Mouse (Mus musculus): ENCODE measurements around the gene Ablim2. TPM values are rescaled to one million over a fixed set of nuclear protein-coding genes. Genes with fewer than 3 reads are reported as not detected.

Ablim2 gene
- polyA plus RNA-seq, 1 experiment from 2014 or later: 2.0 TPM

DNA sequence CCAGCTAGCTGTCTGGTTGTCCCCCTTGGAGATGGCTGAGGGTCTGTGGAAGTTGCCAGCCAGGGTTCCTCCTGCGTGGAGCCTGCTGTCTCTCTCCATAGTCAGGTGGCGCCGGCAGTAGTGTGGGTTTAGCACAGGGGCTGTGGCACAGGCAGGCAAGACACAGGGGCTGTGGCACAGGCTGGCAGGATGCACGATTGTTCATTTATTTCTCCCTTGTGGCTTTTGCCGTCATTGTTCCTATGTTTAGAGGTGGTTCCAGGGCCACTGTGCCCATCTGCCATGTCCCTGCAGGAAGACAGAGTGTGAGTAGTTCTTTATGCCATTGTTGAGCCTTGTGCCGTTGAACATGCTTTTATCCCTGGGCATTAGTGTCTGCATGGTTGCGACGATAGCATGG is 168.8 kb downstream of the Ablim2 start:
- H3K4me1 ChIP-seq (replicated peaks; ENCODE audit: control insufficient read depth, insufficient read depth, low read length): 0 out of 2 replicates have a peak, but pooled peaks cover 10% of the 10 kb centered on the region
- H3K27ac ChIP-seq (ENCODE audit: low read depth, low read length): no peak overlapping the region

DNA sequence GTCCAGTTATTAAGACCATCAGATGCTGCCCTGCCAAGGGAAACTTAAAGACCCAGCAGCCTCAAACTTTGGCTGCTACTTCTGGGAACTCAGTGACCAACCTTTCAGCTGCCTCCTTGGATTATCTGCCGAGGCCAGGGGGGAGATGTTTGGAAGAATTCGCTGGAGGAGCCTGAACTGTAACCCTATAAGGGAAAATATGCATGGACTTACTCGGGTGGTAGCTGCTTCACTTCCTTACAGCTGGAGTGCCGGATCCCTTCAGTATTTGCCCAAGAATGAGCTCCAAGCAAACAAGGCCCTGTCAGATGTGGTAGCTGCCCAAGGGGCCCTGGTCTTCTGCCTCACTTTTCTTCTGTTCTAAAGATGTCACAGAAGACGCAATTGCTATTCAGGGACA is 173.6 kb downstream of the Ablim2 start:
- ATAC-seq: no peak
- peaks cover 8% of the 10 kb centered on the region; the same call in 1 of the 2 replicates for H3K4me1 ChIP-seq (replicated peaks; ENCODE audit: control insufficient read depth, insufficient read depth, low read length)
- H3K4me2 ChIP-seq (replicated peaks; ENCODE audit: low read depth): no peak overlapping the region
- WGBS: 39% methylated on average over 5 of the region's 5 CpGs
- H3K27me3 ChIP-seq (replicated peaks; ENCODE audit: control insufficient read depth, insufficient read depth, low read length): no peaks in the 10 kb centered on the region
- H3K9me3 ChIP-seq (ENCODE audit: control insufficient read depth): no peaks in the 10 kb centered on the region
- H3K27ac ChIP-seq (ENCODE audit: low read depth, low read length): peak overlapping the region; percentile 50; the same call in 1 of the 2 replicates
- no peaks in the 10 kb centered on the region; the same call in 1 of the 2 replicates for H3K36me3 ChIP-seq (ENCODE audit: control insufficient read depth, insufficient read depth)
- no peak overlapping the region for H3K9ac ChIP-seq (ENCODE audit: low read depth, low read length)
- TF ChIP-seq CTCF (IDR thresholded peaks at IDR 0.05; ENCODE audit: low read depth): no peak
- no peak overlapping the region for H3K4me3 ChIP-seq (ENCODE audit: low read depth, low read length)

More for the DNA sequence above, 168.8 kb downstream of the Ablim2 start:
- 88% methylated on average over 8 of the region's 8 CpGs for WGBS
- Histone ChIP-seq H3K4me3 (ENCODE audit: low read depth, low read length) (no peak overlapping the region), H3K9ac (ENCODE audit: low read depth, low read length) (no peak overlapping the region), H3K27me3 (replicated peaks; ENCODE audit: control insufficient read depth, insufficient read depth, low read length) (no peaks in the 10 kb centered on the region), H3K36me3 (ENCODE audit: control insufficient read depth, insufficient read depth) (no peaks in the 10 kb centered on the region), H3K4me2 (replicated peaks; ENCODE audit: low read depth) (no peak overlapping the region), H3K9me3 (ENCODE audit: control insufficient read depth) (no peaks in the 10 kb centered on the region)
- ATAC-seq: no peak
- no peak for TF ChIP-seq CTCF (IDR thresholded peaks at IDR 0.05; ENCODE audit: low read depth)

DNA sequence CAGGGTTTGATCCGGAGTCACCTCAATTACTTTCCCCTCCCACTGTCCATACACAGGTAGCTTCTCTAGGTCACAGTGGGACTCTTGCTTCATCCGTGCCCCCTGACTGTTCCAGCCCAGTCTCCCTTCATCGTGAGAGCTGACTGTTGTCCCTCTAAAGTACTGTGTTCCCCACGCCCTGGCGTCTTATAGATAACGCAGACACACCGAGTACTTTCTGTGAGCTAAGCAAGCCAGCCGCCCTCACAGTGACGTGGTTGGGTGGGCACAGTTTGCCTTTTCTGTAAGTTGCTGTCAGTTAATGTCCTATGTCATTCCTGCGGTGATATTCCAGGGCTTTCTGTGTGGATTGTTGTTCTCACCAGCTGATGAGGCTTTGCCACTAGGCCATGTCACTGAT is 175.4 kb downstream of the Ablim2 start:
- Histone ChIP-seq H3K4me3 (ENCODE audit: low read depth, low read length) (no peak overlapping the region), H3K9me3 (ENCODE audit: control insufficient read depth) (no peaks in the 10 kb centered on the region), H3K36me3 (ENCODE audit: control insufficient read depth, insufficient read depth) (peaks cover 3% of the 10 kb centered on the region; the same call in 1 of the 2 replicates), H3K4me1 (replicated peaks; ENCODE audit: control insufficient read depth, insufficient read depth, low read length) (peaks cover 8% of the 10 kb centered on the region; the same call in 1 of the 2 replicates), H3K4me2 (replicated peaks; ENCODE audit: low read depth) (no peak overlapping the region), H3K9ac (ENCODE audit: low read depth, low read length) (no peak overlapping the region), H3K27ac (ENCODE audit: low read depth, low read length) (no peak overlapping the region), H3K27me3 (replicated peaks; ENCODE audit: control insufficient read depth, insufficient read depth, low read length) (no peaks in the 10 kb centered on the region)
- WGBS: 67% methylated on average over 10 of the region's 10 CpGs
- ATAC-seq: no peak
- no peak for TF ChIP-seq CTCF (IDR thresholded peaks at IDR 0.05; ENCODE audit: low read depth)

Other genes starting within 250 kb of the Ablim2 start
- gene Cpz, start 232.2 kb upstream of the Ablim2 start, polyA plus RNA-seq (2015; fragmentation: Nextera tagmentation; extraction: Ambion mirVana): 4.0 and 4.4 TPM in 2 replicates
- gene Trmt44, start 182.8 kb upstream of the Ablim2 start, polyA plus RNA-seq (2015; fragmentation: Nextera tagmentation; extraction: Ambion mirVana): 3.6 and 4.6 TPM in 2 replicates
- gene Acox3, start 174.8 kb upstream of the Ablim2 start, polyA plus RNA-seq (2015; fragmentation: Nextera tagmentation; extraction: Ambion mirVana): 19.7 and 21.4 TPM in 2 replicates
- 24.5 and 25.5 TPM in 2 replicates for gene Htra3, start 78.1 kb upstream of the Ablim2 start, polyA plus RNA-seq (2015; fragmentation: Nextera tagmentation; extraction: Ambion mirVana)
- gene Sh3tc1, start 17.9 kb upstream of the Ablim2 start, polyA plus RNA-seq (2015; fragmentation: Nextera tagmentation; extraction: Ambion mirVana): 18.3 and 18.7 TPM in 2 replicates
- gene Afap1, start 135.4 kb downstream of the Ablim2 start, polyA plus RNA-seq (2015; fragmentation: Nextera tagmentation; extraction: Ambion mirVana): 7.9 and 8.1 TPM in 2 replicates

Data from intestine, postnatal 0 days (tissue).